Mouse (Mus musculus): ENCODE data around the gene Abca9. TPM values are rescaled to one million over a fixed set of nuclear protein-coding genes. Genes with fewer than 3 reads are reported as not detected.

The Abca9 gene
- total and polyA plus RNA-seq, 3 experiments = not detected

- Histone ChIP-seq H3K9ac (ENCODE audit: control insufficient read depth, low read depth, low read length, poor library complexity, severe bottlenecking) (no peak overlapping the region), H3K4me3 (ENCODE audit: control insufficient read depth in 1 of 2, insufficient read depth in 1 of 2, low read depth in 2 of 2, low read length in 2 of 2) (no peak overlapping the region), H3K4me1 (ENCODE audit: control insufficient read depth in 1 of 2, insufficient read depth in 2 of 2, low read length in 2 of 2) (no peaks in the 10 kb centered on the region), H3K79me2 (ENCODE audit: control insufficient read depth, insufficient read depth, low read length, poor library complexity) (no peaks in the 10 kb centered on the region), H3K9me3 (replicated peaks; ENCODE audit: insufficient read depth, low read length) (no peaks in the 10 kb centered on the region), H3K36me3 (ENCODE audit: control insufficient read depth in 1 of 2, insufficient read depth in 2 of 2, low read length in 2 of 2) (no peaks in the 10 kb centered on the region), H3K27me3 (ENCODE audit: control insufficient read depth in 1 of 2, insufficient read depth in 2 of 2, low read length in 2 of 2) (no peaks in the 10 kb centered on the region; a peak in 1 of 4 replicates), H3K27ac (ENCODE audit: control insufficient read depth, low read depth, low read length) (no peak overlapping the region)
- TF ChIP-seq MYC (IDR thresholded peaks at IDR 0.05; ENCODE audit: low read depth, low read length) (no peak), MEF2A (IDR thresholded peaks at IDR 0.05; ENCODE audit: extremely low read depth, insufficient replicate concordance, low read depth, low read length, poor library complexity, severe bottlenecking) (no peak)
- DNase-seq (ENCODE audit: low read depth, low spot score) = no peak
These were observed 114.3 kb downstream of the Abca9 start for GRCm38 (mm10) chr11:110053681-110054080.

Other genes with a start within 250 kb of the Abca9 start
- gene Abca8b, start 172.4 kb downstream of the Abca9 start, total RNA-seq (2012; rRNA removed) = not detected in 2 replicates
- gene Abca8b, start 172.4 kb downstream of the Abca9 start, polyA plus RNA-seq (2012; ENCODE audit: insufficient read depth in 1 of 2, insufficient read length in 2 of 2, low read depth in 1 of 2, low replicate concordance in 2 of 2, missing spikeins in 1 of 2) = not detected
- not detected in 2 replicates for gene Abca8a, start 72.2 kb downstream of the Abca9 start, total RNA-seq (2012; rRNA removed)
- gene Abca8a, start 72.2 kb downstream of the Abca9 start, polyA plus RNA-seq (2012; ENCODE audit: insufficient read depth in 1 of 2, insufficient read length in 2 of 2, low read depth in 1 of 2, low replicate concordance in 2 of 2, missing spikeins in 1 of 2) = not detected
- not detected in 2 replicates for gene Abca6, start 83.6 kb upstream of the Abca9 start, total RNA-seq (2012; rRNA removed)
- not detected for gene Abca6, start 83.6 kb upstream of the Abca9 start, polyA plus RNA-seq (2012; ENCODE audit: insufficient read depth in 1 of 2, insufficient read length in 2 of 2, low read depth in 1 of 2, low replicate concordance in 2 of 2, missing spikeins in 1 of 2)
- 0.33 and 0.35 TPM in 2 replicates for gene Abca5, start 169.5 kb upstream of the Abca9 start, total RNA-seq (2012; rRNA removed)
- under 1 TPM in 1 of 2 experiments, not detected in 1; 0.78 TPM for gene Abca5, start 169.5 kb upstream of the Abca9 start, polyA plus RNA-seq (2012; ENCODE audit: insufficient read depth in 1 of 2, insufficient read length in 2 of 2, low read depth in 1 of 2, low replicate concordance in 2 of 2, missing spikeins in 1 of 2)
- gene Map2k6, start 230.9 kb upstream of the Abca9 start, total RNA-seq (2012; rRNA removed) = 1.9 and 2.1 TPM in 2 replicates
- 1 to 10 TPM in 1 of 2 experiments, not detected in 1; 3.2 TPM for gene Map2k6, start 230.9 kb upstream of the Abca9 start, polyA plus RNA-seq (2012; ENCODE audit: insufficient read depth in 1 of 2, insufficient read length in 2 of 2, low read depth in 1 of 2, low replicate concordance in 2 of 2, missing spikeins in 1 of 2)